Mouse (Mus musculus): Measurements from ENCODE around the gene Calm4.
"Not testable (repeated sequence)": the region's sequence is repeated elsewhere in the genome, so short reads cannot be mapped to it uniquely, and the experiment has no call there.

The Calm4 gene

DNA sequence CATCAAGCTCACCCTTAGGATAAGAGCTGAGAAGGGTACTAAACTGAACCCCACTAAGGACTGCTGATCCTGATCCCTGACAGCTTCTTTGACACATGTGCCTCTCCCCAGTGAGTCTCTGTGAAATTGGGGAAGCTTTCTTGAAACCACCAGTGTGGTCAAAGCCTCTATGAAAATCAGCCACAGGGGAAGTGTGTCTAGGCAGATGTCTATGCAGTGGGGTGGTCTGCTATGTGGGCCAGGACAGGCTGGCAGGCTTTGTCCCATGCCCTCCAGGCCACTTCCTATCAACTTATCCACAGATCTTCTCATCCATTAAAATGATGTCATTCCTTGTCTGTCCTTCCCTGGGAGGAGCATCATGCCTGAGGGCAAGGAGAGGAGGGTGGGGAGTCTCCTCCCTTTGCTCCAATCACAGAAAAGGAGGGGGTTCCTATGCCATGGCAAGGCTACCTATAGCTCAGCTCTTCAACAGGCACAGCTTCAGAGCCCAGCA is at the start of gene Calm4:
Gene Calm4 (plus strand): TSS at position 446 of the 496 bp plus-strand sequence.
- DNase-seq = not testable (repeated sequence)

DNA sequence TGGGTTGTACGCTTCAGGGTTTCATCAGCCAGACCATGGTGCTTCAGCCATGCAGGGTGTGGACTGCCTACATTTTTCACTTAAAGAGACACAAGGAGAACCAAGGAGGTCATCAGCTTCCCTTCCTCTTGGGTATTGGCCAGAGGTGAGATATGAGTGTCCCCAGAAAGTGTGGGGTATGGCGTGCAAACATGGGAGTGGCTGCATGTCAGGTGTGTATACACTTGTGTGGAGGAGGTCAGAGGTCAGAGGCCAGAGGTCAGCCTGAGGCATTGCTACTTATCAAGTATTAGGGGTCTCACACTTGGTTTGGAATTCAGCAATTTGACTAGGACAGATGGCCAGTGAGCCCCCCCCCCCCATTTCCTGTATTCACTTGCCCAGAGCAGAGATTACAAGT is 49.0 kb upstream of the Calm4 start:
- no peak for DNase-seq

DNA sequence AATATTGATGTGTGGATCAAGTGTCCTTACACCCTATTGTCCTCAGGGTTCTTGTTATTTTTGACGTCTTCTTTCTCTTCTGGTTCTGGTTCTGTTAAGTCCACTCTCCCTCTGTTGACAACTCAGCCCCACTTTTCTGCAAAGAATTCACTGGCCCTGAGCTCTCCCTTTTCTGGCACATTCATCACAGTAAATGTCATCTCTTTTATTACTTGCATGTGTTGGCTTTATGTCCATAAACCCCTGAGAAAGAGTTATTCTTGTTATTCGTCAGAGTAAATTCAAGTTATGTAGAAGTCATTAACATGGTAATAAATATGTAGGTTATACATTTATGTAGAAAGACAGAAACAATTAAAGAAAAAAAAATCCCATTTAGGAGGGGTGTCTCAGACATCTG is 48.0 kb upstream of the Calm4 start:
- no peak for DNase-seq

DNA sequence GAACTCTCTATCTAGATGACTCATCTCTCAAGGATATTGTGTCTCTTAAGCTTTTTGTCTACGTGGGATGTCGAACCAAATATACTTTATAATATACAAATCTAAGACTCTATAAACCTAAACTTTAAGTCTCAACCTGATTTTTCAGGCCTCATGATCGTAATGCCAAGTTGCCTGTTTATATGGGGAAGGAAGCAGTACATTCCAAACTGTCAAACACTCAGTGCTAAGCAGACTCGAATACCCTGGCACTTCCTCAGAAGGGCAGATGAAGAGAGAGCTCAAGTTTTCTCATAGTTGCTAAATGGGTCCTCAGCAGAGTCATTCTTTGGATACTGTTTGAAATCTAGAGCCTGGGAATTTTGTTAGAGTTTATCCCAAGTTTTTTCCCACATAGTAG is 40.9 kb upstream of the Calm4 start:
- DNase-seq = no peak

DNA sequence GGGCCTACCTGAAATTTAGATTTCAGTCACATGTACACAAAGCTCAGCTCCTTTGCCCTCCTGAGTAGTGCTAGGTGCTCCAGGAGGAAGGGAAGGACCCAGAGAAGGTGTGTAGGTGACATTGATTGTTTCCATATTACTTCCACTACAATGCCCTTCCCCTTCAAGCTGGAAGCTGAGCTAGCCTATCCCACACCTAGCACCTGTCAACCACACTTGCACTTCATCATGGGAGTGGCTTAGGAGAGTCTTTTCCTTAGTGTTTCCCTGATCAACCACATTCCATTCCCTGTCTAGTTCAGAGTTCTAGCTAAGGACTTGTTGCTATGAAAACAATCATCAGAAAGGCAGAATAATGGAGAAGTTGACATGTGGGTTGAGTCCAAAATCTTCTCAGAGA is 38.8 kb upstream of the Calm4 start:
- no peak for DNase-seq

DNA sequence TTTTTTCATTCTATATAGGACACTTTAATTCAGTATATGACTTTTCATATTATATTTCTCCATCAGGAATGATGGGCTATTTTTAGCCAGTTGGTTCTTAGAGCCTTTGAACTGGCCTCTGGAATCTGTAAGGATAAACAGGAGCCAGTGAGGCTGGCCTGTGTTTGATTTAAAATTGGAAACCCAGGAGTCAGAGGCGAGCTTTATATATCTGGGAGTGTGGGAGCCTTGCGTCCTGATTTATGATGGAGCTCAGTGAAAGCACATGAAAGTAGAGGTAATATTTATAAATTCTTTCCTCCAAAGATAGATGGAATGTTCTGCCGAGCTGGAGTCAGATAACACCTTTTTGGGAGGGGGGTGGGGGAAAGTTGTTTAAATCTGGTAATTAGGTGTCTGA is 38.2 kb upstream of the Calm4 start:
- DNase-seq = no peak

DNA sequence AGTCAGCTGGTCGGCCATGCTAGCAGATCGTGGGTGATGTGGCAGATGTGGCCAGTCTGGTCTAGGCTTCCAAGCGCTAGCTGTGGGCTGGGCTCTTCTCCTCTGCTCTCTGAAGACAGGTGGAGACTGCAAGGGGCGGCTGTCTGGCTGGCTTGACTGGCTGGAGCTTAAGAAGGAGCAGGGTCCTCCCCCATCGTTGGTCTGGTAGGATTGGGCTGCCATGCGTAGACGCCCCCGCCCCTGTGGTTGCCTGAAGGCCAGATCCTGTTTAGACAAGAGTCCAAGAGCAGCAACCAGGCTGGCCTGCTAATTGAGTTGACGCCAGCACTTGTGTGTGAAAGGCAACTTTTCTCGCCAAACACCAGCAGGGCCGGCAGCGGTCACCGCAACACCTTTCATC is 33.4 kb upstream of the Calm4 start, which contains the start of gene Calml3:
Gene Calml3 (minus strand): TSS at position 131 of the 400 bp plus-strand sequence.
- DNase-seq = no peak

DNA sequence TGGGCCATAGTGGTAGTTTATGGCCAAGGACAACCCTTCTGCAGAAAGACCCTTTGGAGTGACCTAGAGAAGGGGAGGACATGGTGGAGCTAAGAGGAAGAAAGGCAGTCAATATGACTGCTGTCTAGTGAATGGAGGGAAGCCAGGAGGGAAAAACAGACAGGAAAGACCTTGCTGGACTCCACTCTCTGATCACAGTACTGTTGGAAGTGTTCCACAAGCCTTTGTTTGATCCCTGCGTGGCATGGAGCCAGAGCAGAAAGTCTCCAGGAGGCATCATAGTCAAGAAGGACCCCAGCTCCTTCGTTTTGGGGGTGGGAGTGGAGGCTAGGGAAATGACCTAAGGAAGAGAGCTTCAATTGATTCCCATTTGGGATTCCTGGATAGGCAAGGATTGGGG is 32.4 kb upstream of the Calm4 start:
- no peak for DNase-seq

DNA sequence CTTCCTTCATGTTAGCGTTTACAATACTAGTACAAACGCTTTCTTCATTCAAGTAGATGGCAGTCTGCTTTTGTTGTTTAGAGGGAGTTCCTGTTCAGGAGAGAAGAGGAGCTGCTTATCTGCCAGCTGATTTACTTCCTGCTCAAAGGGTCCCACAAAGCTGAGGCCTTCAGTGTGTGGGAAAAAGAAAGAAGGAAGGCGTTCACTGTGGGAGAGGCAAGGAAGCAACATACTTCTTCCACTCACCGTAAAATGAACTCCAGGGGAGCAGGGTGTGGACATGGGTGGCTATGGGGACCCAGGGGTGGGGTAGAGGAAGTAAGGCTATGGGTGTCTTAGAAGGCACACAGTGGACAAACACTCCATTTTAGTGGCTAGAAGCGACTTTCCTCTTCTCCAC is 31.9 kb upstream of the Calm4 start:
- DNase-seq = no peak

DNA sequence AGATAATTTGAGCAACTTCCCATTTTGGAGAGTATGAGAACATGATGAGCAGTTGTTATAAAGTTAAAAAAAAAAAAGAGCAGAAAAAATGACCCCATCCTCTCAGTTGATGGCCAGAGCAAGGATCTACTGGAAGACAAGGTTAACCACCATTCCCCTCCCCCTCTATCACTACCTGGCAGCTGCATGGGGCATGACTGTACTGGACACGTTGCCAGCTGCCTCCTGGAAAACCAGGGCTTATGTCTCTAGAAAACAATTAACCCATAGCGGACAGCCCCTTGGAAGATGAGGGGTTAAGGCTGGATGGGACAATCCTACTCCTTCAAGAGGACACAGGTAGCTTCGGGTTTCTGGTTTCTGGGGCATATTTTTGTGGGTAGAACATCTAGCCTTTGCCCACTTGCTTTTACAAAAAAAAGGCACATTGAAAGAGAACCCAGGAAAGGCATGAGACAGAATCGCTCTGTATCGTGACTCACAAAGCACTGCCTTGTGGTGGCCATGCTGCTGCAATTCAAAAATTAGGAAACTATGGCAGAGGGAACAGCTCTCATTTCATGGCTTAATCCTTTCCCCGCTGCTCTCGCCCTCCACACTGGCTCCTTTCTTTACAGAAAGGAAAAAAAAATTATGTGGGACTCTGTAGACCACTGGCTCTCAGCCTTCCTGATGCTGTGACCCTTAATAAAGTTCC is 30.3 kb upstream of the Calm4 start:
- DNase-seq = no peak

DNA sequence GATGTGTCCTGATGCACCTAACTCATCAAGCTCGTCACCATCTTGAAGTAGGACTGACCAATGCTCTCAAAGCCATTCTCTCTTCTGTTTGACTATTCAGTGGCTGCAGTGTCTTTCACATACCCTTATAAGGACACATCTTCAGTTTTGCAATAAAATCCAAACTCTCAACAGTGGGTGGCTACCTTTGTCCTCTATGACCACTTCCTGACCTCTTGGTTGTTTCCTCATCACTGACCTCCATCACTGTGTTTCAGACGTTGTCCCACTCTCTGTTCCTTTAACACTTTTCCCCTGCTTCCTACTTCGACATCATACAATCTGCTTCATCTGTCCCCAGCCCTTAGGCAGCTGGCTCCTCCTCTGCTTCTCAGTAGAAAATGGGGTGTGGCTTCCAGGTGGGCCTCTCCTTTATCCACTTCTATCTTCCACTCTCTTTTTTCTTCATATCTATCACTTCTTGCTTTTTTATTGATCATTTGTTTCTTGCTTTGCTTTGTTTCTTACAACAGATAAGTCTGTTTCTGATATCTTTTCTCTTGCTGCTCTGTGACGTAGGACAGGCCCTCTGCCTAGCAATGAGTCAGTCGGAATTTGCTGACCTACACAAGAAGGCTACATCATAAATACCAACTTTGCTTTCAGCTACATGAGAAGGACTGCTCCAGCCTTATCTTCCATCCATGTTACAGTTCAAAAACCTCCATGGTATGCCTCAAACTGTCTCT is 19.4 kb upstream of the Calm4 start:
- no peak for DNase-seq

DNA sequence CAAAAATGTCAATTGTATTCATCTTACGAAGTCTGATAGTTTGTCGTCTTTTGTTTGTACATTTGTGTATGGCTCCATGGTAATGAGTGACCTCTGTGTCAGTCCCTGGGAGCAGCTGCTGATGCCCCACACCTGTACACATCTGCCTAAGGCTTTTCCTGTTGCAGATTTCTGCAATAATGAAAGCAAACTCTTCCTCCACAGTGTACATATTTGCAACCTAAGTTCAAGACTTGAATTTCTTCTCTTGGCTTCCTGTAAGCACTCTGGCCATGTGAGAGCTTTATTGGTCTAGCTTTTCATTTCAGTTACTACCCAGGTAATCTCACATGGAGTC is 18.8 kb upstream of the Calm4 start:
- no peak for DNase-seq

DNA sequence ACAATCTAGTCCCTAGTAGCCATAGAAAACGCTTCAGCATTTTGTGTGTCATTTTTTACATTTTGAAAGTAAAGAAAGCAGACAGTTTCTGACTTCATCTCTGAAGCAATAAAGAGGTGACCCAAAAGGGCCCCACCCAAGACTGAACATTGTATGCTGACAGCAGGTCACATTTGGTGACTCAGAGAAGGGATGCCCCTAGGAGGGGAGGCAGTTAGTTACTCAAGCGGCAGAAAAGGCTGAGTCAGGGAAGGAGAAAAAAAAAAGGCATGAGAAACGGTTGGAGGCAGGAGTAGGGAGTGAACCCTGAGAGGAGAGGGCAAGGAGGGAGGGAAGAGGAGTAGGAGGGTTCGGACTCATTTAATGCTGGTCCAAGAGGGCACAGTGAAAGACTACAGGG is 15.5 kb upstream of the Calm4 start:
- no peak for DNase-seq

DNA sequence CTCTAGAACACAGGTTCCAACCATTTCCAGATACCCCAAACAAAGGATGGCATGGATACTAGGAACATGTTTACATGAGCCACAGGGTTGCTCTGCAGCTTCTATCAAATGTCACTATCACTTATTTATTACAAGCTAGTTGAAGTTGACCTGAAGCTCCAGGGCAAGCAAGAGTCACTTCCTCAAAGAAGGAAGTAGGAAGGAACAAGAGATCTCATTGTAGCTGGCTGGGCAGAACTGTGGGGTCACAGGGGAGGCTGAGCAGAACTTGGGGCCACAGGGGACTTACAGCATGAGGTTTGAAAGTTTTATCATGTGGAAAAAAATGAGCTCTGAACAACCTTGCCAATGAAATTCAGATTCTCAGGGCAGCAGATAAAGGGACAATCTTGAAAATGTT is 11.8 kb upstream of the Calm4 start:
- DNase-seq = no peak

DNA sequence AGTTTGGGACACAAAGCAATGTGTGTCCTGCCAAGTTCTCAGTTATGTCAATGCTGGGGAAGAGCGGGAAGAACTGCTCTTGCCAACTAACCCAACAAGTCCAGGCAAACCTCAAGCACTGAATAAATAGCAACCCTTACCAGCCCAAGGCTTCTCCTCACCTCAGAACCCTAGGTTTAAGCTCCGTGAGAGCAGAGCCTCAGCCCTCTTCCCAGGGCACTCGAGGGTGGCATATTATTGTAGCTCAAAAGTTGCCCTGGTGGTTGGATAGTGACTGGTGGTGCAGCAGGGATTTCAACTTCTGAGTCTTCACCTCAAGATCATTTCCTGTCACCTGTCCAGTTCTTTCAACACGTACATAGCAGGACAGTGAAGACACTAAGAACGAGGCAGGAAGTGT is 6.0 kb upstream of the Calm4 start:
- no peak for DNase-seq

DNA sequence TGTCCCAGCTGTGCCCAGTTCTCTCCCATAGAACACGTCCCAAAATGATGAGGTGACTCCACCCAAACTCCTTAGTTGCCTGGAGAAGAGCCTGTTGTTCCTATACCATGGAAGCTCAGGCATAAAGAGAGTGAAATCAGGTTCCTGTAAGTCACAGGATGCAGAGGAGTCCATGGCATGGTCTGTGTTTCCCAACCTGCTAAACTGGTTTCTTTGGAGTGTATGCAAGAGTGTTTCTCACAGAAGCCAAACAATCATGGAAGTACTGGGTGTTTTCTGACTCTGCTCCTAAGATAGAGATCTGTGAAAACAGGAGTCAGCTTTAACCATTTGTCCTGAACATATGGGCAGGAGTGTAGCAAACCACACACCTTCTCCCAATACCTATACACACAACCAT is 5.6 kb upstream of the Calm4 start:
- no peak for DNase-seq

DNA sequence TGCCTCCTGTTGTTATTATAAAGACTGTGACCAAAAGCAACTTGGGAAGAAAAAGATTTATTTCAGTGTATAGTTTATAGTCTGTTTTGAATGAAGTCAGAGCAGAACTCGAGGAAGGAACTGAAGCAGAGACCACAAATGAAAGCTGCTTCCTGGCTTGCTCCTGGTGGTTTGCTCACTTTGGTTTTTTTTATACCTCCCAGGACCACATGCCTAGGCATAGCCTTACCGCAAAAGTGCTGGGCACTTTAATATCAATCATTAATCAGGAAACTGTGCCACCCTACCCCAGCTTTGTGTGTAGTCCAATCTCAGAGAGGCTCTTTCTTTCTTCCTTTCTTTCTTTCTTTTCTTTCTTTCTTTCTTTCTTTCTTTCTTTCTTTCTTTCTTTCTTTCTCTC is 5.1 kb upstream of the Calm4 start:
- DNase-seq = no peak

DNA sequence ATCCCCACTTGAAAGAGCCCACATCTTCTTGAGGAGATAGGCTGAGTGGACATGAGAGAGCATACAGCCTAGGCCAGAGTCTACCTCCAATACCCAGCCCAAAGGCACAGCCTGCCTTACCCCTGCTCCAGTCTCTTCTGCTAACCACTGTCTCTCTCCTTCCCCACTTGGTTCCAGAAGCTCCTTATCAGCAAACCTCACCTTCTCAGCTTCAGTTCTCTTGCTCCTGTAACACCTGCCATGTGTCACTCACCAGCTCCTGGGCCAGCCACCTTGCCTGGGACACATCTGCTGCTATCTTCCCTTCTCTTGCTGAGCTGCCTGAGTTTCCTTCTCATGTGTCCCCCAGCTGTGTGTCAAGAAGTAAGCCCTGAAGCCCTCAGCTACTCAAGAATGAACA is 3.9 kb upstream of the Calm4 start:
- DNase-seq = not testable (repeated sequence)

DNA sequence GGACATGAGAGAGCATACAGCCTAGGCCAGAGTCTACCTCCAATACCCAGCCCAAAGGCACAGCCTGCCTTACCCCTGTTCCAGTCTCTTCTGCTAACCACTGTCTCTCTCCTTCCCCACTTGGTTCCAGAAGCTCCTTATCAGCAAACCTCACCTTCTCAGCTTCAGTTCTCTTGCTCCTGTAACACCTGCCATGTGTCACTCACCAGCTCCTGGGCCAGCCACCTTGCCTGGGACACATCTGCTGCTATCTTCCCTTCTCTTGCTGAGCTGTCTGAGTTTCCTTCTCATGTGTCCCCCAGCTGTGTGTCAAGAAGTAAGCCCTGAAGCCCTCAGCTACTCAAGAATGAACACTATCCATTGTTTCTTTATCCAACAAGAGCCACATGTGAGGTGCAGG is 3.1 kb downstream of the Calm4 start:
- not testable (repeated sequence) for DNase-seq

DNA sequence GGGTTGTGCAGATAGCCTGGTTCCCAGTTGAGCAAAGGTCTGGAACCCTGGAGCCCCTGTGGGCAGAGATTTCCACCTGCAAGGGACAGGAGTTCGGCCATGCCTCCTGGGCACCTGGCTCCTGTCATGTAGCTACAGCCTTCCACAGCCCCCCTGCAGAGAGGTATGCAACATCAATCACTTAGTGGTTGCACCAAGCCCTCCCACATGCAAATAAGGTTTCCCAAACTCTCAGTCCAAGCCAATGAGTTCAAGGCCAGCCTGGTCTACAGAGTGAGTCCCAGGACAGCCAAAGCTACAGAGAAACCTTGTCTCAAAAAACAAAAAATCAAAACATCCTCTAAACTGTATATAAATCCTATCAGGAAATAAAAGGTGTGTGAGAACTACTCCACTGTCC is 12.8 kb downstream of the Calm4 start:
- DNase-seq = no peak

DNA sequence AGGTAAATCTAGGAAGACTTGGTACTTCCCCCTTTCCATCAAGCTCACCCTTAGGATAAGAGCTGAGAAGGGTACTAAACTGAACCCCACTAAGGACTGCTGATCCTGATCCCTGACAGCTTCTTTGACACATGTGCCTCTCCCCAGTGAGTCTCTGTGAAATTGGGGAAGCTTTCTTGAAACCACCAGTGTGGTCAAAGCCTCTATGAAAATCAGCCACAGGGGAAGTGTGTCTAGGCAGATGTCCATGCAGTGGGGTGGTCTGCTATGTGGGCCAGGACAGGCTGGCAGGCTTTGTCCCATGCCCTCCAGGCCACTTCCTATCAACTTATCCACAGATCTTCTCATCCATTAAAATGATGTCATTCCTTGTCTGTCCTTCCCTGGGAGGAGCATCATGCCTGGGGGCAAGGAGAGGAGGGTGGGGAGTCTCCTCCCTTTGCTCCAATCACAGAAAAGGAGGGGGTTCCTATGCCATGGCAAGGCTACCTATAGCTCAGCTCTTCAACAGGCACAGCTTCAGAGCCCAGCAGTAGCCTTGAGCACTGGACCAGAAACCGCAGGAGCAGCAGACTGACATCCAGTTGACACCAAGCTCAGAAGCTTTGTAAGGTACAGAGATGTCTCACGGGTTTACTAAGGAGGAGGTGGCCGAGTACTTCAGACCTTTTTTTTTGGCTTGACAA is 16.2 kb downstream of the Calm4 start, which contains the start of gene Calm5:
Gene Calm5 (plus strand): TSS at position 526 of the 686 bp plus-strand sequence.
- DNase-seq = not testable (repeated sequence)

DNA sequence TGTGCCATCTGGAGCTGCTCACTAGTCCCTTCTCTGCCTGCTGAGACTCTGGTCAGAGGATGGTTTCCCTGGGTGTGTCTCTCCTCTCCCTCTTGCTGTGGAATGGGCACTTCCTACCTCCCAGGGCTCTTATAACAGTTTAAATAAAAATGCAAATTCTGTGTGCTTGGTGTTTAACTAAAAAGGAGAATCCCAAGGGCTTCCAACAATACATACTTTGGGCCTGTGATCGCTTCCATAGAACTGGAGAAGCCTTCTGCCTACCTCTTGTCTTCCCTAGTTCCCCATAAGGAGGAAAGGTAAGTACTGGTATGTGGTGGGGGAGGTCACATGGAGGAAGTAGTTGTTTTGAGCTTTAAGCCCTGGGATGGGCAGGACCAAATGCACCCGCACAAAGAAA is 17.3 kb downstream of the Calm4 start:
- no peak for DNase-seq

DNA sequence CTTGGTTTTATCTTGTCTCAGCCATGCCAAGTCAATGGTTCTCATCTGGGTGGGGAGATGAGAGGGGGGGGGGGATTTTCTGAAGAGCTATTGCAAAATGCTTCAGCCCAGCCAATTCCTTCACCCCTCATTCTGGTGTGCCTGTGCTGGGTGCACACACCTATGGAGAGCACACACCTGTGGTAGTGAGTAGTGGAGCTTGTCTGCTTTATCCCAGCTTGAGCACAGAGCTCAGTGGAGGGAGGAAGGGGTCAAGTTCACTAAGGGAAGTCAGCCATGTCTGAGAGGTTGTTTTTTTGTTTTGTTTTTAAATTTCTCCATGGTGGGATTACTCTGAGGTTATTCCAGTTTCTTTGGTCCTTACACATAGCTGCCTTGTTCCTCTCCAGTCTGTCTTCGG is 18.7 kb downstream of the Calm4 start:
- DNase-seq = no peak

DNA sequence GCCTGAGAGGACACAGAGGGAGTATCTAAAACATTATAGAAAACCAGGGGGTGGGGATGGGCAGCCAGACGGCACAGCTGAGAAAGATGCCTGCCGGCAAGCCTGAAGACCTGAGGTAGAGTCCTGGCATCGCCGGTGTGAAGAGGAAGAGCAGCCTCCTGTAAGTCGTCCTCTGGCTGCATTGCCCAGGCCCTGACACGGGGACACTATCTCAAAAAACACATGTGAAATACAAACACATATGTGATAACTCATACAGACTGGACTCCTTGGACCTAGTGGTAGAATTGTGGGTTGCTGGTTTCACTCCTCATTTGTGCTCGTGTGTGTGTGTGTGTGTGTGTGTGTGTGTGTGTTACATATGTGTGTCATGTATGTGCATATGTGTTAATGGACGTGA is 23.7 kb downstream of the Calm4 start:
- DNase-seq = no peak
